Mouse (Mus musculus): ENCODE measurements around the gene C2cd2.
"Not testable (repeated sequence)": the region's sequence is repeated elsewhere in the genome, so short reads cannot be mapped to it uniquely, and the experiment has no call there.

C2cd2 gene

DNA sequence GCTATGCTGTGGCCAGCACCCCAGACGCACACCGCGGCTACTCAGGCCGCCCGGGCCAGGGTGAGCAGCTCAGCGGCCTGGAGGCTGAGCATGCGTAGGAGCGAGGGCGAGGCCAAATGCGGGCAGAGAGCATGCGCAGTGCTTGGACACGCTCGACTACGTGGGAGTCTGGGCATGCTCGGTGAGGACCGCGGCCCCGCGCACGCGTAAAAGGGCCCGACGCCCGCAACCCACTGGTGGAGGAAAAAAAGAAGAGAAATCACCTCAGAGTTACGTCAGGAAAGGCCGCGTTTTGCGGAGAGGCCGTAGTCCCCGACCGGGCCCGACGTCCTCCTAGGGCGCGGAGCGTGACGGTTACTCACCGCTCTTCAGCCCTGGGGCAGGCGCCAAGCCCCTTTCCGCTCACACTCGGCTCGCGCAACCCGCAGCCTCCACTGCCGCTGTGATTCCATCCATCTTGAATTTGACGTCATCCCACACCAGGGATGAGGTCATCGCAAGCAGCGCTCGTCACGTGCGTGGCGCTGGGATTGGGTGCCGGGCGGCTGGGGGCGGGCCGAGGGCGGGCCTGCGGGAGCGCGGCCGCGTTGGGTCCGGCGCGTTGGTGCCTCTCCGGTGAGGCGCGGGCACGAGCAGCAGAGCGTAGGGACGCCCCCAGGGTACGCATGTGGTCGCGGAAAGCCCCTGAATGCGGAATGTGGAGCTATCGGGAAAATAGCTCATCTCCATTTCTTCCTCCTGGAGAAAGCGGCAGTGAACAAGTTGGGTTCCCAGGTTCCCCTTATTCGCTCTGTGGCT, at the start of gene C2cd2, which contains the start of gene Zbtb21:
Gene C2cd2, minus strand, starts transcription at position 448 of the 798 bp plus-strand sequence.
Gene Zbtb21, minus strand, starts transcription at position 472 of the 798 bp plus-strand sequence.
- DNase-seq (ENCODE audit: low spot score): peak; percentile 99

DNA sequence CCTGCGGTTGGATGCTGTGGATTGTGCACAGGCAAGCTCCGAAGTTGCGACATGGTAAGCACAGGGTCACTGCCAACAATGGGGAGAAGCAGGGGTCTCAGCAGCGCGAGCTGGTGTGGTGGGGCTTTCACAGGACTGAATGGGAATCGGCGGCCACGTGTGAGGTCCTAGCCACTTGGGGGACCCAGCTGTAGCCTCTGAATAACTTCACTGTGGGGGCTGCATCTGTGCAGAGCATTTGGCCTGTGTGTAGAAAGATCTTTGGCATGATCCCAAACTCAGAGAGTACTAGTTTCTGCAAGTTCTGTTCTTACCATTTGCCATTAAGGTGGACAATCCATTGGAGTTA, 35.0 kb upstream of the C2cd2 start:
- DNase-seq (ENCODE audit: low spot score): not testable (repeated sequence)

DNA sequence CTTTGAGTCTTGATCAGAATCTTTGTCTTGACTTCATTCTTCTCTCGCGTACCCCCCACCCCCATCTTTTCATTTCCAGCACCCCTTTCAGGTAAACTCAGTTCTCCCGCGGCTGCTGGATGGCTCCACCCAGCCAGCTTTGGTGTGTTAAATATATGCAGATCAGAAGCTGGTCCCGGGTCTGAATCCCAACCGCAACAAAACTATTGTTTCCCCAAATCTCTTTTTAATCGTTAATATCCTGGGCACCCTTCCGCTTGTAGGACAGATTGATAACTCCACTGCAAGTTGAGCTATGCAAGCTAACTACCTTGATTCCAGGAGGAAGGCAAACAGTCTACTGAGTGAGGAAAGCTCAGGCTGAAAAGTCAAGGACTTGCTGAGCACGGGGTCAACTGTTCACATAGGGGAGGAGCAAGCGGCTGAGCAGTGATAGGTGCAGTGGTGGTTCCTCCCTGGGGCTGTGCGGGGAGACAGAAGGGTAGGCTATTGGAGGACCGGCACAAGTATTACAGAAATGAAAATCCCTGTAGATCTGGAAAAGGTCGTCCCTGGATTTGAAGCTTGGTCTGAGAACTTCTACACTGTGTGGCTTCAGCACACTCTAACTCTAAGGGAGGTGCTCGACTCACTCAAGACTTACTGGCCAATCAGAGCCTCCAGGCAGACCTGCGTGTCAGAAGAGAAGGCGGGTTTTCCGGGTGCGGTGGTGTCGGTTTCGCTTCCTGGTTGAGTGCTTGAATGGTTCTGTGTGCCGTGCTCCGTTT, 34.4 kb upstream of the C2cd2 start, which contains the start of gene B230307C23Rik:
Gene B230307C23Rik, plus strand, starts transcription at position 700 of the 767 bp plus-strand sequence.
- DNase-seq (ENCODE audit: low spot score): peak; percentile 92

DNA sequence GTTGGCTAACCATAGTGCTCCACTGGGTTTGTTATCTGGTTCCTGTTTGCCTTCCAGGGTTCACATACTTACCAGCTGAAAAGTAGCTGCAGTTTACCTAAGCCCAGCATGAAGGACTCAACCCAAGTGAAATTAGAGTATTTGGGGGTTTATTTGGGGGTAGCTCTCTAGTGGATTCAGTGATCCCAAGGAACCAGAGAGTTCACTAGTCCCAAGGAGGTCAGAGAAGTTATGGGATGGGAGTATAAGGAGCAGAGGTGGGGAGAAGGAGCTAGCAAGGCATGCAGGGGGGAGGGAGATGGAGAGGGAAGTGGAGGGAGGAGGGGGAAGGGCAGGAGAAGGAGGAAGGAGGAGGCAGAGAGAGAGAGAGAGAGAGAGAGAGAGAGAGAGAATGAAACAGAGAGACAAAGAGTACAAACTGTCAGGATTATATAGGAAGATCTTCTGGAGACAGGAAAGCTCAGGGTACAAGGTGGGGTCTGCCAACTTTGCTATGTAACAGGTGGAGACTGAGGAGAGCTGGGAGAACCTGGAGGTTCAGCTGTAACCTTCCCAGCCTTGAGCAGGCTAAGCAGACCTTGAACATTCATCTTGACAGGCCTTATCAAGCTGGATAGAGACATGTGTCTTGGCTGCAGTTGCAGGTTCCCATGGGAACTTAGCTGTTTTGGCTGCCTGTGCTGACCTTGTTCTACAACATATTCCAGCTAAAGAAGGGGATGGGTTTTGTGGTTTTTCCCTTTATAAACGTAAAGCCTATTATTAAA, 33.6 kb upstream of the C2cd2 start:
- peak; percentile 72 for DNase-seq (ENCODE audit: low spot score)

DNA sequence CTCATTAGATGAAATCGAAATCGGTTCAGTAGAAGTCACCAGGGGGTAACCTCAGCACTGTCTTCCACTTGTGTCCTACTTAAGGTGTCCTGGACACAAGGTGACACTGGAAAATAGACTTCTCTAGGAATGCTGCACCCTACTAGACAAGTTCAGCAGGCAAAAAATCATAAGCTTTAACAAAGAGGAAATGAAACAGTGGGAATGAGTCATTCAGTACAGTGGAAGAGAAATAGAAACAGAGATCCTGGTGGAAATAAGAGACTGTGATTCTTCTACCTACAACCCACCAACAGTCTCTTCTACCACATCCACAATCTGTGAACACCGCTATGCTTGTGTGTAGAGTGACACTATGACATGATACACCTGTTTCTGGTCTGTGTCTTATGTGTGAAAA, 30.1 kb upstream of the C2cd2 start:
- DNase-seq (ENCODE audit: low spot score): not testable (repeated sequence)

DNA sequence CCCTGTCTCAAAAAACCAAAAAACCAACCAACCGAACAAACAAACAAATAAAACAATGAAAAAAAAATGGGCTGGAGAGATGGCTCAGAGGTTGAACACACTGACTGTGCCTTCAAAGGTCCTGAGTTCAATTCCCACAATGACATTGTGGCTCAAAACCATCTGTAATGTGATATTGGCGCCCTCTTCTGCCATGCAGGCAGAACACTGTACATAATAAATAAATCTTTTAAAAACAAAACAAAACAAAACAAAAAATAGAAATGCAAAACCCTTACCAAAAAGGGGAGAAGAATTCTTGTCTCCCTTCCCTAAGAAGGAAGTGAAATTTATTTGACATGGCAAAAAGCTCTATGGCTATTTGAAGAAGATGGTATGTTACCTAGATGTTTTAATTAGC, 29.1 kb upstream of the C2cd2 start:
- DNase-seq (ENCODE audit: low spot score): no peak

DNA sequence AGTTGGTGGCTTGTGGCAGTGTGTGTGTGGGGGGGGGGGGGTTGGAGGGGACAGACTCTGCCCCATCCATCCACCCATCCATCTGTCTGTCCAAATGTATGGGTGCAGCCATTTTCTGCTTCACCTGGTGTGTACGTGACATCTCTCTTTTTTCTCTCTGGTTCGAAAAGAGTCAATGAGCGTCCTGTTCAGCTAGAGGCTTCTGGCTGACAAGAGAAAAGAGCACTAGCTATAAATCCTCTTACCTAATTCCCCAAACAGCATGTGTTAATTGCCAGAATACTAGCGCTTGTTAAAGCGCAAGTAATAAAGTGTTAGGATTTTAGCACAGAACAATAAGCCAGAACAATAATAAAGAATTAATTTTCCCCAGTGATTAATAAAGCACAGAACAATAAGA, 22.2 kb upstream of the C2cd2 start:
- DNase-seq (ENCODE audit: low spot score): no peak

DNA sequence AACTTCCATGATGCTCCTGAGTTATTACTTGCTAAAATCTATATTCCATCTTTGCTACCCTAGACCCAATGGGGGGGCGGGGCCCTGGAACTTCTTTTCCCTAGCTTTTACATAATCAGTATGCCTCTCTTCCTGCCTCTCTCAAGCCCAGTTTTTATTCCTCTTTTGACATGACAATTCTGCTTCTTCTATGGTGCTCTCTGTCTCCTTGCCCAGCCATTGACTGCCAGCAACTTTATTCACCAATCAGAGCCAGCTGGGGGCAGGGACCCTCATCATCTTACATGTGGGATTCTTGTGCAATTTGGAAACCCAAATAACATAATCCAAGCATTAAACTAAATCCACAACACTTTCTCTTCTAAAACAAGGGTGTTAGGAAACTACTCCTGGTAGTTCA, 19.0 kb upstream of the C2cd2 start:
- DNase-seq (ENCODE audit: low spot score): no peak

DNA sequence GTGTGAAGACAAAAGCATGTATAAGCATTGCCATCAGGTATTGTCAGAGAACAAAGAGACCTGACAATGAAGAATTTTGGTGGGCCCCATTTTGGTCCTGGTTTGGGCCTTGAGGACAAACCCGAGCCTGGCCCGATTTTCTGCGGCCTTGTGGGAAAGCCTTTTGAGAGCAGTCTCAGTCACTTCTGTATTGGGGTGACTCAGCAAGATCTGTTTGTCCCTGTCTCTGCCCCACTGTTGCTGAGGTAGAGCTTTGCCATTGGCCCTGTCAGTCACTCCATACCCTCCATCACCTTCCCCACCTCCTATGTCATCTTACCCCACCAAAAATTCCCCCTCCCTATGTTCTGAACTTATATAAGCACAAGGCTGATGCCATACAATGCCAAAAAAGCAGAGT, 15.3 kb upstream of the C2cd2 start:
- no peak for DNase-seq (ENCODE audit: low spot score)

DNA sequence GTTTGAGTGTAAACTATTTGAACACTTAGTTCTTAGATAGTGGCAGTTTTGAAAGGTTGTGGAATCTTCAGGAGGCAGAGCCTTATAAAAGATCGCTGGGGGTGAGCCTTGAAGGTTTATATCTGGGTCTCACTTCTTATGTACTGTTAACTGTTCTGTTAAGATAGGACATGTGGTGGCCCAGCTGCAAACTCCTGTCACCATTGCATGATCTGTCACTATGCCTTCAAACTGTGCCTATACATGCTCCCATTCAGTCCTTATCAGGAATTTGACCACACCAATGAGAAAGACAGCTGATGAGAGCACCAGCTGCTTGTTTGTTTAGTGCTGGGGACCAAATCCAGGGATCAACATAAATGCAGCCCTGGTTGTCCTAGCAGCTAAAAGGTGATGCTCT, 14.9 kb upstream of the C2cd2 start:
- no peak for DNase-seq (ENCODE audit: low spot score)

DNA sequence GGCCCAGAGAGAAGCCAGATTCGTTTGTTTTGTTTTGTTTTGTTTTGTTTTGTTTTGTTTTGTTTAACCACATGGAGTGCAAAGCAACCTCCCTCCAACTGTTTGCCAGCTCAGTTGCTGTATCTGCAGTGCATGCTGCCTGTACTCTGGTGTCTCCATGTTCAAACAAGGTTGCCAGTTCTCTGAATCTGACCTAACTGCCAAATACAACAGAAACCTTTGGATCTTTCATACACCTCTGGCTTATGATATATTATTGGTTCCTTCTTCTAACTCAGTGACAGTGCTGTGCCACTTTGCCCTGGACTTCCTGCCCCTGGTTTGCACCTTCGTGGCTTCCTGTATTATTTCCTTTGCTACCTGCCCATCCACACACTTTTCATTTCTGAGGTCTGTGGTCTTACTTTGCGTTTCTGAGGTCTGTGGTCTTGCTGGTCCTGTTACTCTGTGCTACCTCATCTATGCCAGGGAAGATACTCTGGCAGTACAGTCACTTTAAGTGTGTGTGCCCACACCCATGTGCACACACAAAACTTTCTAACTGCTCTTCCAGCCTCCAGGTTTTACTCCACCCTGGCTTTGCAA, 1.6 kb upstream of the C2cd2 start:
- peak; percentile 47 for DNase-seq (ENCODE audit: low spot score)

DNA sequence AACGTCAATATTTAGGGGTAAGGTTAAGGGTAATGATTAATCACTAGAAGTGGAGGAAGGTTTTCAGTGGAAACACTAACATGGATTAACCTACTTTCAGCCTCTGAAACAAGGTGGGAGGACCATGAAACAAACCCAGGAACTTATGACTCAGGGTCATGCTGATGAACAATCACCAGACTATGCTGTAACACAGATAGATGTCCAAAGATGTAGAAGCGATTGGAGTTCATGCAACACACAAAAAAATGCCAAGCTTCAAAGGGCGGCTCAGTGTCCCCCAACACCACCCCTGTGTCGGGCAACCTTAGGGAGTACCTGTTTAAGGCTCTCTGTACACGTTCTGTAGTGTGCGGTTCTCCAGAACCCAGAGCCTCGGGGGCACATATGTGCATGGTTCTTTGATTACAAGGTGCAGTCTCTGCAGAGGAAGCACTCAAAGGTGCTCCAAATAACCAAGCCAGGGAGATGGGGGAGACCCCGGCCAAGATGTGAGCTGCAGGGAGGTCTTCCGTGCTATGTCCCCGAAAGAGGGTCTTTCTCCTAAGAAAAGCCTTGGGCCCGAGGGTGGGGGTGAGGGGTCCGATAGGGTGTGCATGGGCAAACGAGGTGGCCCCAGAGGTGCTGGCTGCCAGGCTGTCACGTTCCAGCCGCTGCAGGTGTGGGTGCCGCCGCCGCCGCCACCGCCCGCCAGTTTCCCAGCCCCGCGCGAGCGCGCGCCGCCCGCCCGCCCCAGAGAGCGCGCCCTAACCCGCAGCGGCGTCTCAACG, 832 bp downstream of the C2cd2 start:
- peak; percentile 39 for DNase-seq (ENCODE audit: low spot score)

DNA sequence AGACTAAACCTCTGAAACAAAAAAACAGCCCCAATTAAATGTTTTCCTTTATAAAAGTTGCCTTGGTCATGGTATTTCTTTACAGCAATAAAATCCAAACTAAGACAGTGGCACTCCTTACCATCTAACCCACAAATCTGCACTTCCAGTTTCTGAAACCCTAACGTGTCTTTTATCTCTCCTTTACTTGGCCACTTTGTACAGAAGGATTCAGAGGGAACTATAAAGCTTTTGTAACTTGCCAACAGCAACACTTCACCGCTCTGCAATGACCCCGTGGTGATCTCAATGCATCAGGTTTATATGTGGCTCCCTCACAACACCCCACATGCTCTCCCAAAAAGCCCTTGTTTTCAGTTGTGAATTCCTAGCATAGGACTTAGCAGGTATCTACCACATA, 2.0 kb downstream of the C2cd2 start:
- DNase-seq (ENCODE audit: low spot score): no peak

DNA sequence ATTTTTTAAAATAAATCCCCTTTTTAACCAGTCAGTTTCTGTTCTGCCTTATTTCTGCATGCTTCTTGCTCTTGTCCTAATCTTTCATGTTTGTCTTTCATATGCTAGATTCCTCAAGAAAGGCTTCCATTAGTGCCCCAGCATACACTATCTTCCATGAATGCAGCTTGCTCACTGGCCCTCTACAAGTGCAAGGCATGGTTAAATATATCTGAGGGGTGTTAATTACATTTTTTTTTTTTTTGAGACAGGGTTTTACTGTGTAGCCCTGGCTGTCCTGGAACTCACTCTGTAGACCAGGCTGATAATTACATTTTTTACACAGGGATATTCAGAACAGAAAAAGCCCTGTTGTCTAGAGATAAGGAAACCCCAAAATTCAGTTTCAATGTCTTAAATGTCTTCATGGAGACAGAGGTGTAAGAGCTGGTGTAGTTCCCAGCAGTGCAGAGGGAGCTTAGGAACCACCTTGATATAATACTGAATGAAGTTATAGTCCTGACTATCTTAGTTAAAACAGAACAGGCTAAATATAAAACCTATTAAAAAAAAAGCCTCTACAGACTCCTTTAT, 3.9 kb downstream of the C2cd2 start:
- DNase-seq (ENCODE audit: low spot score): no peak

DNA sequence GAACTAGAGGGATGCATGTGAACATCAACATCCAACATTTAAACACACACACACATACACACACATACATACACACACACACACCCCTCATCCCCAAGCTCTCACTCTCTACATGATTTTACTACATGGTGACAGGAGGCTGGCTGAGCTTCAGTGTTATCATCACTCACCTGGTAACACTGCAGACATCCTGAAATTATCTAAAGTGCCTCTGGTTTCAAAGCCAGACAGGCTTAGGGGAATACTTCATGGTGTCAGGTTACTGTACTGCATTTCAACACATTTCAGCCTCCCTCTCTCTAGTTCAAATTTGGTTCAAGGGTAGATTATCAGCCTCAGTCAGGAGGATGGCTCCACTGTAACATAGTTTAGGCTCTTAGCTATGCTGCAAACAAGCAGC, 4.8 kb downstream of the C2cd2 start:
- no peak for DNase-seq (ENCODE audit: low spot score)

DNA sequence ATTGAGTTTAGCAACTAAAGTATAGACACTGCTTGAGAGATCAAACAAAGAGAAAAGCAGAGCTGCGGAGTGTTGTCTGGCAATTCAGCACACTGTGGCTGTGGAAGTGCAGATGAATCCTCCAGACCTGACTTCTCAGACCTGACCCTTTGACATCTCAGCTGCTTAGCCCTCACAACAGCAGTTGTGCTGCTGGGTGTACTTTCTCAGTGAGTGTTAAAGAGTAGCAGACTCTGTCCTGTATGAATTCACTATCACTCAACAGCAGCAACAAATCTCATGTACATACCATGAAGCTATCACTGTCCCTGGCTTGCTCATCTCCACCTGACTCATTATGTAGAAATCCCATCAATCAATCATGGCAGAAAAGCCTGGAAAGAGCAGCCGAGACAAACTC, 6.4 kb downstream of the C2cd2 start:
- no peak for DNase-seq (ENCODE audit: low spot score)

DNA sequence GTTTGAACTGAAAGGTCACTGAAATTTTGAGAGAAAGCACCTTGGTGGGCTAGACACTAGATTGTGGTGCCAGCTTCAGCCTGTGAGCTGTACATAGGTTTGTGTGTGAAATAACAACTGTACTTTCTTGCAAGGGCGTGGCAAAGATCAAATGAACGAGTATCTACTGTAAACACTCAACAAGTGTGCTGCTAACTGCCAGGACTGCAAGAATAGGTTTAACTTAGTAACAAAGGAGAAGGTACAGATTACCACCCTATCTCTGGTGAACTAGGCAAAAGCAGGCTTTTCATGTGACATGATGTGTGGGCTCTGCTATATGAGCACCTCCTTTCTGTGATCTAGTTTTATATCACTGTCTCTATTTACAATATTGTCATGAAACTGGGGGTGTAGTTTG, 9.1 kb downstream of the C2cd2 start:
- DNase-seq (ENCODE audit: low spot score): no peak

DNA sequence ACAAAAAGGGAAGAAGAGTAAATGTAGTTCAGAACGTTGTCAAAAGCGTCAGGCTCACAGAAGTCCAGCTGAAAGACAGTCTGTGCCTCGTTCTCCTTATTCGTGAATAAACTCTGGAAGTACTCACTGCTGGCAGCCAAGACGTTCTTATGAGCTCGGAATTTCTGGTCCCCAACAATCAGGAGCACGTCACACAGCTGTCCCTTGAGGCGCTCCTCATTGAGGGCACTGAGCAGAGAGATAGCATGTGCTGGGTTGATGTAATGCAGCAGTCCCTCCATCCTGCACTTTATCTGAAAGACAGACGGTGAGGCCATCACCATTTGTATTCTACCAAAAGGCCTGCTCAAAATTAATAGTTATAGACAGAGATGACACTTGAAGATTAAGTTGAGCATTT, 9.6 kb downstream of the C2cd2 start:
- no peak for DNase-seq (ENCODE audit: low spot score)

DNA sequence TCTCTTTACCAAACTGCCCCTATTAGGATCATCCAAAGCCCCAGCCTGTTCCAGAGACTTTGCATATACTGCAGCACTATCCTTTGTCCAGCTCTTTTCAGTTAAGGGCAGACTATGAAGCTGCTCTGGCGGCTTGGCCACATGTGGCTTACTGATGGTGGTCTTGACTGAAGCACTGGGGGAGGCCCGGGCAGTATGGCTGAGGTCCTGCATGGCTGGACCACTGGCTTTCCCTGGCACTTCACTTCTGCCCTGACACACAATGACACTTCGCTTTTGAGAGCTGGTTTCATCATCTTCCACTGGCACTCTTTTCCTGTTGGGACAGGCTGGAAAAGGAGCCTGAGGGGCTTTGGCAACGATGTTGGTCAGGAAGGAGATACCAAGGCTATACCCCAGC, 10.0 kb downstream of the C2cd2 start:
- DNase-seq (ENCODE audit: low spot score): no peak

DNA sequence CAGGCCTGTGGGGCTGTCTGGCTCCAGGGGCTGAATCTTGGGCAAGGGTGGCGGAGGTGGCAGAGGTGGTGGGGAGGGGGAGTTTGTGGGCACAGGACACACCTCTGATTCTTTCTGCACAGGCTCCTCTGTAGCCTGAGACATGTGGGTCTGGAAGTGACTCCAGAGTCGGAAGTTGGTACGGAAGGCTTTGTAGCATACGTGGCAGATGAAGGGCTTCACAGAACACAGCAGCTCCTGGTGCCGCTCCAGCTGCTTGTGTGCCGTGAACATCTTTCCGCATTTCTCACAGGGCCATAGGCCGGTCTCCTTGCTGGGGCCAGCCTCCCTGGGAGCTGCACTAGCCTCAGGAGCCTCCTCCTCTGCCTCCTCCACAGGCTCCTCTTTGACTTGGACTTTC, 12.3 kb downstream of the C2cd2 start:
- no peak for DNase-seq (ENCODE audit: low spot score)

DNA sequence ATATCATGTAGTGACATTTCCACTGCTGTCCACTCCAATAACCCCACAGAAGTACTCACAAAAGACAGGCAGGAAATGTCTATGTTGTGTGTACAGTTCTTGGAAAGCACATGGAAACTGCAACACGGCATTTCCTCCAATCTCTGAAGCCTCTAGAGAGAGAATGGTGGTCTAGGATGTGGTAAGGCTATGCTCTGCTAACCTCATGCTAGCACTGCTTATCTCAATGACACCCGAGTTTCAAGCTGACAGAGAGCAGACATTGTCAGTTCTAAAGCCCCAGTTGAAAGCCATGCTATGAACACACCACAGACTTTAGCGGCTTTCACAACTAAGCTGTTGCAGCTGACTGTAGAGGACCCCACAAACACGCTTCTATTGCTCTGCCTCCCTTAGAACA, 13.6 kb downstream of the C2cd2 start:
- DNase-seq (ENCODE audit: low spot score): no peak

All from adipocyte (in vitro differentiated cells).